Mouse (Mus musculus): ENCODE measurements at regions not wholly inside any gene's neighbourhood (a gene's known extent, or its start where the extent isn't known, plus 50 kb on each side); places are given as distances from the start of the nearest gene placed in this dataset.

- DNase-seq: no peak
Observed at GRCm38 (mm10) chr2:79188511-79189193, 66.6 kb upstream of the Itga4 start.

GRCm38 (mm10) chr2:79193851-79194250 is 61.4 kb upstream of the Itga4 start:
- no peak for DNase-seq

GRCm38 (mm10) chr2:79201677-79202076 is 53.5 kb upstream of the Itga4 start:
- DNase-seq: no peak
